Mouse (Mus musculus): ENCODE measurements at regions not wholly inside any gene's neighbourhood (a gene's known extent, or its start where the extent isn't known, plus 50 kb on each side); places are given as distances from the start of the nearest gene placed in this dataset.

GRCm38 (mm10) chr14:46234835-46235234 is 144.4 kb upstream of the Gm15217 start:
- TF ChIP-seq MAX (IDR thresholded peaks at IDR 0.05) (no peak), CTCF (IDR thresholded peaks at IDR 0.05; ENCODE audit: control insufficient read depth, insufficient read depth, insufficient read length) (no peak), CEBPB (IDR thresholded peaks at IDR 0.05; ENCODE audit: low read depth) (no peak), MYOG (IDR thresholded peaks at IDR 0.05; ENCODE audit: control insufficient read depth, extremely low read depth, insufficient read length) (no peak)
